Mouse (Mus musculus) liver, embryonic 14.5 days (tissue): ENCODE data around the gene Pde9a. TPM values are rescaled to one million over a fixed set of nuclear protein-coding genes. Genes with fewer than 3 reads are reported as not detected.

Experiments used
- ATAC-seq: fragments of 200-750 bp; cut with Nextera tagmentation; 2 replicates; pipeline ENCODE4 v1.8.0; 2017; ENCODE audit warnings: moderate number of reproducible peaks, mild to moderate bottlenecking, moderate library complexity; ENCODE audit not compliant: insufficient read depth
- DNase-seq, 3 experiments: peaks; one replicate each; pipeline ENCODE4 v3.0.0-alpha.2; 2012 to 2013; ENCODE audit warnings: low read depth in 3 of 3, low spot score in 3 of 3
- H3K27ac ChIP-seq: fragments of 300-500 bp; sonication (generic); 2 replicates; pipeline ENCODE4 v1.5.1; 2014; ENCODE audit warnings: moderate library complexity, mild to moderate bottlenecking, control low read depth, inconsistent platforms
- H3K27me3 ChIP-seq: fragments of 300-500 bp; sonication (generic); 2 replicates; pipeline ENCODE4 v1.6.1; 2014; ENCODE audit warnings: mild to moderate bottlenecking, low read length, moderate library complexity; ENCODE audit not compliant: control insufficient read depth, insufficient read depth
- H3K36me3 ChIP-seq: fragments of 300-500 bp; sonication (generic); replicated peaks from 2 replicates; pipeline ENCODE4 v1.6.1; 2014; ENCODE audit warnings: low read depth; ENCODE audit not compliant: control insufficient read depth, insufficient read depth
- H3K4me1 ChIP-seq, 2 experiments: fragments of 200-500 bp in 1 of 2; fragments of 300-500 bp in 1 of 2; sonication (generic) in 1 of 2; replicated peaks; 2 replicates each; pipeline ENCODE4 v1.6.1; 2012 to 2014; ENCODE audit warnings: antibody characterized with exemption in 1 of 2, inconsistent platforms in 1 of 2, low read length in 1 of 2; ENCODE audit not compliant: control insufficient read depth in 2 of 2, insufficient read depth in 2 of 2
- H3K4me2 ChIP-seq: fragments of 300-500 bp; sonication (generic); 2 replicates; pipeline ENCODE4 v1.6.1; 2014; ENCODE audit warnings: low read depth, mild to moderate bottlenecking, control low read depth, moderate library complexity
- H3K4me3 ChIP-seq, 2 experiments: fragments of 200-500 bp in 1 of 2; fragments of 300-500 bp in 1 of 2; sonication (generic) in 1 of 2; 2 replicates each; pipeline ENCODE4 v1.5.1; 2012 to 2014; ENCODE audit warnings: low read depth in 2 of 2, low read length in 2 of 2, mild to moderate bottlenecking in 2 of 2, control low read depth in 1 of 2, inconsistent platforms in 1 of 2, moderate library complexity in 1 of 2; ENCODE audit not compliant: insufficient read depth in 1 of 2
- H3K9ac ChIP-seq: fragments of 300-500 bp; sonication (generic); replicated peaks from 2 replicates; pipeline ENCODE4 v1.6.1; 2014; ENCODE audit warnings: mild to moderate bottlenecking, control low read depth, moderate library complexity
- H3K9me3 ChIP-seq: fragments of 300-500 bp; sonication (generic); 2 replicates; pipeline ENCODE4 v1.6.1; 2016; ENCODE audit warnings: low read length, mixed read lengths; ENCODE audit not compliant: control insufficient read depth
- CTCF ChIP-seq: IDR thresholded peaks from 2 replicates; pipeline ENCODE4 v1.5.1; 2016; ENCODE audit warnings: antibody characterized with exemption, low read depth, control low read depth
- EP300 ChIP-seq: IDR thresholded peaks from 2 replicates; pipeline ENCODE4 v1.6.1; 2016; ENCODE audit warnings: antibody characterized with exemption, low read depth
- WGBS: fragments of 180-500 bp; shearing (Covaris S2); extraction: QIAGEN DNeasy Blood & Tissue Kit; methylation state at CpG from one replicate; pipeline ENCODE4 v1.1.7; 2014; ENCODE audit not compliant: insufficient replicate concordance; 5-methylcytosine and 5-hydroxymethylcytosine counted together
- polyA plus RNA-seq, 2 experiments: library from polyadenylated mRNA; depleted of rRNA in 1 of 2; stranded (reverse) in 1 of 2; unstranded in 1 of 2; fragments of >200 nt; fragmentation: Nextera tagmentation in 1 of 2; extraction: Ambion mirVana in 1 of 2; gene quantifications; 2 replicates each; pipeline versions ENCODE4 v1.2.1 to v1.2.3; 2012 to 2014

The Pde9a gene
- polyA plus RNA-seq, 2 experiments: 2.8 to 3.6 TPM

GRCm38 (mm10) chr17:31393811-31394210, 7.8 kb downstream of the Pde9a start:
- Histone ChIP-seq H3K9ac (no peak overlapping the region), H3K27ac (no peak overlapping the region), H3K4me1 (peaks cover 0 to 4% of the 10 kb centered on the region in 2 experiments; a peak in 2 of 4 replicates), H3K4me2 (no peak overlapping the region), H3K36me3 (no peaks in the 10 kb centered on the region), H3K9me3 (no peaks in the 10 kb centered on the region), H3K4me3 (no peak overlapping the region), H3K27me3 (no peaks in the 10 kb centered on the region)
- no peak for DNase-seq
- ATAC-seq: no peak
- TF ChIP-seq EP300: no peak
- TF ChIP-seq CTCF: no peak
- 32% methylated on average over 2 of the region's 2 CpGs for WGBS

DNA sequence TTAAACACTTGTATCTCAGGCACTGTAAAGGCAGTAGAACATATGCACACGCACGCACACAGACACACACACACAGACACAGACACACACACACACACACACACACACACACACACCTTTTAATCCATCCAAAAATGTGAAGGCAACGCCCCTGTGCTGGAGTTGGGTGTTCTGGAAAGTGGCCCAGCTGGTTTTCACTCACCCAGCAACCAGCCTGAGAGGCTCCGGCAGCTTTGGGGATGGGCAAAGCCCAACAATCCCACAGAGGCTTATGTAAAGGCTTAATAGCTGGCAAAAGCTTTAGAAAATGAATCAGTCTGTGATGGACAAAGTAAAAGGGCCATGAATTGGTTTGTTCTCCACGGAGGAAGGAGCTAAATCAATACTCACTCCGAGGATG, 14.3 kb downstream of the Pde9a start:
- Histone ChIP-seq H3K4me2 (no peak overlapping the region), H3K27me3 (no peaks in the 10 kb centered on the region), H3K4me3 (no peak overlapping the region), H3K4me1 (peaks cover 0 to 3% of the 10 kb centered on the region in 2 experiments; a peak in 1 of 4 replicates), H3K36me3 (no peaks in the 10 kb centered on the region), H3K9me3 (no peaks in the 10 kb centered on the region), H3K27ac (no peak overlapping the region), H3K9ac (no peak overlapping the region)
- DNase-seq (no peak), ATAC-seq (no peak)
- WGBS: 68% methylated on average over 6 of the region's 6 CpGs
- TF ChIP-seq EP300: no peak
- no peak for TF ChIP-seq CTCF

DNA sequence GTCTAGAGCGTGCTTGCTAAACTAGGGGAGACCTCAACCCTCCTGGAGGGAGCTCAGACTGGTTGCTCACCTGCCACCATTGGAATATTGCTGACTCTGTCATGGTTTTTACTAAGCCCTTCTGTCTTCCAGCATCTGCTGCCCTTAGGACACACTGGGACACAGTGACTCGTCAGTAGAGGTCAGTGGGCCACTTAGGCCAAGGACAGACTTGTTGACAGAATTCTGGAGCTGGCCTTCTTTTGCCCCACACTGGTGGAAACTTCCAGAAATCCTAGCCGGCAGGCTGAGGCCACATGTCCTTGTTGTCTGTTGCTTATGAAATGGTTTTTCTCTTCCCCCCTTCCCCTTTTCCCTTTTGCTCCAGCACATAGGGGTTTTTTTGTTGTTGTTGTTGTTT, 15.2 kb downstream of the Pde9a start:
- Histone ChIP-seq H3K4me2 (no peak overlapping the region), H3K36me3 (no peaks in the 10 kb centered on the region), H3K9me3 (no peaks in the 10 kb centered on the region), H3K9ac (no peak overlapping the region), H3K27ac (no peak overlapping the region), H3K27me3 (no peaks in the 10 kb centered on the region), H3K4me1 (peaks cover 0 to 3% of the 10 kb centered on the region in 2 experiments; a peak in 1 of 4 replicates), H3K4me3 (no peak overlapping the region)
- DNase-seq (no peak), ATAC-seq (no peak)
- no peak for TF ChIP-seq CTCF
- TF ChIP-seq EP300: no peak
- WGBS: 51% methylated on average over 3 of the region's 3 CpGs

DNA sequence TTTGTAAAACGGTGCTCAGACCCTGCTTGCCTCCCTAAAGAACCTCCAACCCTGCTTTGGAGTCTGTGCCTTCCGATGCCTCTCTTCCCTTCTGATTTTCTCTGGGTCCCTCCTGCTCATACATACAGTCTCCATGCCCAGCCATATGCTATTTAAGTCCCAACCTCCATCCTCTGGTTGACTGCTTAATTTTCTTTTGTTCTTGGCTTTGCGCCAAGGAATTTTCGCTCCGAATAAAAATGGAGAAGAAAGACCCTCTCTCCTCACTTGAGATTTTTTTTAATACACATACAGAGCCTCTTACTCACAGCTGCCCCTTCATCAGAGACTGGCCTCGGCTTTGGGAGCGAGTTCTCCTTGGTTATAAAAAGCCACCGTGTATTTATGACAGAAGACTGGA, 16.7 kb downstream of the Pde9a start:
- Histone ChIP-seq H3K4me2 (no peak overlapping the region), H3K4me1 (peaks cover 0 to 3% of the 10 kb centered on the region in 2 experiments; a peak in 1 of 4 replicates), H3K27me3 (no peaks in the 10 kb centered on the region), H3K4me3 (no peak overlapping the region), H3K27ac (no peak overlapping the region), H3K9ac (no peak overlapping the region), H3K9me3 (no peaks in the 10 kb centered on the region), H3K36me3 (no peaks in the 10 kb centered on the region)
- no peak for TF ChIP-seq EP300
- no peak for TF ChIP-seq CTCF
- ATAC-seq (no peak), DNase-seq (no peak)
- 69% methylated on average over 8 of the region's 8 CpGs for WGBS

- DNase-seq: no peak
- WGBS: 41% methylated on average over 6 of the region's 6 CpGs
These were observed 19.8 kb downstream of the Pde9a start for GRCm38 (mm10) chr17:31405694-31406227.

More at GRCm38 (mm10) chr17:31405694-31406227, 19.8 kb downstream of the Pde9a start:
- Histone ChIP-seq H3K27me3 (no peaks in the 10 kb centered on the region), H3K27ac (no peak overlapping the region), H3K4me2 (no peak overlapping the region), H3K9me3 (no peaks in the 10 kb centered on the region), H3K4me1 (peaks cover 0 to 3% of the 10 kb centered on the region in 2 experiments; a peak in 1 of 4 replicates), H3K4me3 (no peak overlapping the region), H3K36me3 (no peaks in the 10 kb centered on the region), H3K9ac (no peak overlapping the region)
- ATAC-seq: no peak
- TF ChIP-seq CTCF: no peak
- no peak for TF ChIP-seq EP300
